Mouse (Mus musculus) left cerebral cortex, postnatal 36 days (tissue): ENCODE data around the gene Zbtb40. TPM values are rescaled to one million over a fixed set of nuclear protein-coding genes. Genes with fewer than 3 reads are reported as not detected.

Source experiments
- DNase-seq, 2 experiments: peaks; one replicate each; pipeline ENCODE4 v3.0.0; 2021 to 2022; ENCODE audit warnings: low spot score in 2 of 2, mixed read lengths in 1 of 2
- intact Hi-C: fragments of 180-260 bp; cut with DNase I; formaldehyde crosslinking; loops from one replicate; pipeline ENCODE4 v1.15.1; 2025
- total RNA-seq, 2 experiments: library from RNA; stranded (reverse); gene quantifications; 2 replicates each; pipeline ENCODE4 v1.2.3; 2021

The Zbtb40 gene
- 10 to 100 TPM in 1 of 2 experiments, 1 to 10 TPM in 1; 7.9 to 18.6 TPM for total RNA-seq

- intact Hi-C loops, result loop anchor here (5.0 kb wide), 1 partner anchor 51 kb away; no protein-coding TSS in a partner anchor
Measured at GRCm38 (mm10) chr4:137048550-137049032, at the start of gene Zbtb40. TSS of gene Zbtb40 (minus strand) at chr4:137048801.

GRCm38 (mm10) chr4:137097984-137098327 lies 49.4 kb upstream of the Zbtb40 start:
- DNase-seq, result no peak
- intact Hi-C loops, result no loop called here

More at GRCm38 (mm10) chr4:137048550-137049032, at the start of gene Zbtb40:
- DNase-seq, result peak; percentile 94

GRCm38 (mm10) chr4:137097246-137097983 lies 48.8 kb upstream of the Zbtb40 start:
- no peak for DNase-seq
- intact Hi-C loops, result no loop called here

GRCm38 (mm10) chr4:137096353-137096752 lies 47.8 kb upstream of the Zbtb40 start:
- no peak for DNase-seq
- intact Hi-C loops, result no loop called here

GRCm38 (mm10) chr4:137085083-137085810 lies 36.6 kb upstream of the Zbtb40 start:
- intact Hi-C loops, result loop anchor here (10.0 kb wide), 1 partner anchor 310 kb away; no protein-coding TSS in a partner anchor
- DNase-seq, result peak; percentile 16 to 23

- intact Hi-C loops, result loop anchor here (5.0 to 10.0 kb wide), 2 partner anchors 79 to 312 kb away; no protein-coding TSS in a partner anchor
- DNase-seq, result no peak
Measured at GRCm38 (mm10) chr4:137082866-137083265, 34.3 kb upstream of the Zbtb40 start.

GRCm38 (mm10) chr4:137081401-137081800 lies 32.8 kb upstream of the Zbtb40 start:
- intact Hi-C loops, result loop anchor here (5.0 to 10.0 kb wide), 2 partner anchors 81 to 313 kb away; no protein-coding TSS in a partner anchor
- no peak for DNase-seq

- no peak for DNase-seq
- intact Hi-C loops, result no loop called here
Measured at GRCm38 (mm10) chr4:137077216-137077615, 28.6 kb upstream of the Zbtb40 start.

- no peak for DNase-seq
- intact Hi-C loops, result loop anchor here (5.0 kb wide), 1 partner anchor 419 kb away; no protein-coding TSS in a partner anchor
Measured at GRCm38 (mm10) chr4:137071204-137071603, 22.6 kb upstream of the Zbtb40 start.

- intact Hi-C loops, result no loop called here
- no peak for DNase-seq
Measured at GRCm38 (mm10) chr4:137068491-137068890, 19.9 kb upstream of the Zbtb40 start.

GRCm38 (mm10) chr4:137065846-137066245 lies 17.2 kb upstream of the Zbtb40 start:
- DNase-seq, result no peak
- intact Hi-C loops, result no loop called here

GRCm38 (mm10) chr4:137054932-137055331 lies 6.3 kb upstream of the Zbtb40 start:
- intact Hi-C loops, result no loop called here
- no peak for DNase-seq

- intact Hi-C loops, result no loop called here
Measured at GRCm38 (mm10) chr4:137053810-137054209, 5.2 kb upstream of the Zbtb40 start.

GRCm38 (mm10) chr4:137047840-137048549 lies 606 bp downstream of the Zbtb40 start:
- intact Hi-C loops, result loop anchor here (5.0 kb wide), 1 partner anchor 51 kb away; no protein-coding TSS in a partner anchor
- DNase-seq, result peak; percentile 7 to 11

More at GRCm38 (mm10) chr4:137053810-137054209, 5.2 kb upstream of the Zbtb40 start:
- no peak for DNase-seq

GRCm38 (mm10) chr4:137046110-137046509 lies 2.5 kb downstream of the Zbtb40 start:
- no peak for DNase-seq
- intact Hi-C loops, result loop anchor here (5.0 kb wide), 1 partner anchor 49 kb away; no protein-coding TSS in a partner anchor

- intact Hi-C loops, result no loop called here
- DNase-seq, result peak in 1 of 2 experiments; percentile 12
Measured at GRCm38 (mm10) chr4:137044516-137044915, 4.1 kb downstream of the Zbtb40 start.

- DNase-seq, result peak; percentile 21 to 22
- intact Hi-C loops, result no loop called here
Measured at GRCm38 (mm10) chr4:137043799-137044198, 4.8 kb downstream of the Zbtb40 start.

- intact Hi-C loops, result no loop called here
- no peak for DNase-seq
Measured at GRCm38 (mm10) chr4:137042039-137042438, 6.6 kb downstream of the Zbtb40 start.

- intact Hi-C loops, result no loop called here
- no peak for DNase-seq
Measured at GRCm38 (mm10) chr4:137041161-137041621, 7.4 kb downstream of the Zbtb40 start.
